Mouse (Mus musculus): ENCODE measurements at regions not wholly inside any gene's neighbourhood (a gene's known extent, or its start where the extent isn't known, plus 50 kb on each side); places are given as distances from the start of the nearest gene placed in this dataset.

- Histone ChIP-seq H3K27ac (ENCODE audit: low read length) (no peak overlapping the region), H3K27me3 (ENCODE audit: control insufficient read depth, insufficient read depth, low read length) (no peaks in the 10 kb centered on the region), H3K4me2 (replicated peaks; ENCODE audit: low read depth, low read length) (no peak overlapping the region), H3K4me1 (ENCODE audit: control insufficient read depth, insufficient read depth, low read length) (no peaks in the 10 kb centered on the region), H3K9ac (replicated peaks; ENCODE audit: low read depth, low read length) (no peak overlapping the region), H3K9me3 (ENCODE audit: control insufficient read depth, low read depth, low read length) (no peaks in the 10 kb centered on the region), H3K4me3 (ENCODE audit: low read depth, low read length) (no peak overlapping the region), H3K36me3 (ENCODE audit: control insufficient read depth, insufficient read depth, low read length) (no peaks in the 10 kb centered on the region)
- no peak for ATAC-seq (ENCODE audit: insufficient number of reproducible peaks, insufficient read depth, low FRiP score, low read depth)
- 72% methylated on average over 4 of the region's 4 CpGs for WGBS
Observed at GRCm38 (mm10) chr14:25294226-25294625, 164.8 kb upstream of the Zmiz1 start.

GRCm38 (mm10) chr14:25295688-25296350 is 163.2 kb upstream of the Zmiz1 start:
- 50% methylated on average over 4 of the region's 5 CpGs for WGBS
- no peaks in the 10 kb centered on the region for H3K27me3 ChIP-seq (ENCODE audit: control insufficient read depth, insufficient read depth, low read length)

GRCm38 (mm10) chr14:25299673-25300190 is 159.3 kb upstream of the Zmiz1 start:
- H3K27ac ChIP-seq (ENCODE audit: low read length): no peak overlapping the region
- WGBS: 91% methylated on average over 3 of the region's 3 CpGs
- H3K36me3 ChIP-seq (ENCODE audit: control insufficient read depth, insufficient read depth, low read length): no peaks in the 10 kb centered on the region
- H3K27me3 ChIP-seq (ENCODE audit: control insufficient read depth, insufficient read depth, low read length): no peaks in the 10 kb centered on the region
- H3K4me3 ChIP-seq (ENCODE audit: low read depth, low read length): no peak overlapping the region
- peaks cover 7% of the 10 kb centered on the region; the same call in 1 of the 2 replicates for H3K4me1 ChIP-seq (ENCODE audit: control insufficient read depth, insufficient read depth, low read length)
- ATAC-seq (ENCODE audit: insufficient number of reproducible peaks, insufficient read depth, low FRiP score, low read depth): no peak
- no peak overlapping the region for H3K4me2 ChIP-seq (replicated peaks; ENCODE audit: low read depth, low read length)
- no peaks in the 10 kb centered on the region for H3K9me3 ChIP-seq (ENCODE audit: control insufficient read depth, low read depth, low read length)
- H3K9ac ChIP-seq (replicated peaks; ENCODE audit: low read depth, low read length): no peak overlapping the region

More at GRCm38 (mm10) chr14:25295688-25296350, 163.2 kb upstream of the Zmiz1 start:
- H3K4me1 ChIP-seq (ENCODE audit: control insufficient read depth, insufficient read depth, low read length): no peaks in the 10 kb centered on the region
- H3K4me2 ChIP-seq (replicated peaks; ENCODE audit: low read depth, low read length): no peak overlapping the region
- no peak overlapping the region for H3K4me3 ChIP-seq (ENCODE audit: low read depth, low read length)
- no peaks in the 10 kb centered on the region for H3K36me3 ChIP-seq (ENCODE audit: control insufficient read depth, insufficient read depth, low read length)
- no peaks in the 10 kb centered on the region for H3K9me3 ChIP-seq (ENCODE audit: control insufficient read depth, low read depth, low read length)
- no peak overlapping the region for H3K9ac ChIP-seq (replicated peaks; ENCODE audit: low read depth, low read length)
- no peak overlapping the region for H3K27ac ChIP-seq (ENCODE audit: low read length)
- ATAC-seq (ENCODE audit: insufficient number of reproducible peaks, insufficient read depth, low FRiP score, low read depth): no peak

GRCm38 (mm10) chr14:25301336-25302031 is 157.5 kb upstream of the Zmiz1 start:
- H3K9me3 ChIP-seq (ENCODE audit: control insufficient read depth, low read depth, low read length): no peaks in the 10 kb centered on the region
- H3K9ac ChIP-seq (replicated peaks; ENCODE audit: low read depth, low read length): no peak overlapping the region
- ATAC-seq (ENCODE audit: insufficient number of reproducible peaks, insufficient read depth, low FRiP score, low read depth): no peak
- H3K36me3 ChIP-seq (ENCODE audit: control insufficient read depth, insufficient read depth, low read length): no peaks in the 10 kb centered on the region
- 49% methylated on average over 9 of the region's 9 CpGs for WGBS
- H3K4me3 ChIP-seq (ENCODE audit: low read depth, low read length): no peak overlapping the region
- 0 out of 2 replicates have a peak overlapping the region, but pooled peaks have one; percentile 10 for H3K4me2 ChIP-seq (replicated peaks; ENCODE audit: low read depth, low read length)
- H3K4me1 ChIP-seq (ENCODE audit: control insufficient read depth, insufficient read depth, low read length): peaks cover 7% of the 10 kb centered on the region; the same call in 1 of the 2 replicates
- H3K27ac ChIP-seq (ENCODE audit: low read length): no peak overlapping the region
- H3K27me3 ChIP-seq (ENCODE audit: control insufficient read depth, insufficient read depth, low read length): no peaks in the 10 kb centered on the region

- no peak overlapping the region for H3K9ac ChIP-seq (replicated peaks; ENCODE audit: low read depth, low read length)
- H3K27ac ChIP-seq (ENCODE audit: low read length): peak overlapping the region; percentile 44
Observed at GRCm38 (mm10) chr14:25304391-25304851, 154.6 kb upstream of the Zmiz1 start.

GRCm38 (mm10) chr14:25306166-25306565 is 152.8 kb upstream of the Zmiz1 start:
- Histone ChIP-seq H3K4me3 (ENCODE audit: low read depth, low read length) (no peak overlapping the region), H3K36me3 (ENCODE audit: control insufficient read depth, insufficient read depth, low read length) (no peaks in the 10 kb centered on the region), H3K4me1 (ENCODE audit: control insufficient read depth, insufficient read depth, low read length) (peaks cover 14% of the 10 kb centered on the region; the same call in 1 of the 2 replicates), H3K27me3 (ENCODE audit: control insufficient read depth, insufficient read depth, low read length) (no peaks in the 10 kb centered on the region), H3K9ac (replicated peaks; ENCODE audit: low read depth, low read length) (no peak overlapping the region), H3K9me3 (ENCODE audit: control insufficient read depth, low read depth, low read length) (no peaks in the 10 kb centered on the region), H3K4me2 (replicated peaks; ENCODE audit: low read depth, low read length) (no peak overlapping the region), H3K27ac (ENCODE audit: low read length) (no peak overlapping the region)
- ATAC-seq (ENCODE audit: insufficient number of reproducible peaks, insufficient read depth, low FRiP score, low read depth): no peak
- WGBS: 33% methylated on average over 7 of the region's 7 CpGs

More at GRCm38 (mm10) chr14:25304391-25304851, 154.6 kb upstream of the Zmiz1 start:
- Histone ChIP-seq H3K4me3 (ENCODE audit: low read depth, low read length) (no peak overlapping the region), H3K9me3 (ENCODE audit: control insufficient read depth, low read depth, low read length) (no peaks in the 10 kb centered on the region), H3K36me3 (ENCODE audit: control insufficient read depth, insufficient read depth, low read length) (no peaks in the 10 kb centered on the region), H3K4me2 (replicated peaks; ENCODE audit: low read depth, low read length) (no peak overlapping the region), H3K27me3 (ENCODE audit: control insufficient read depth, insufficient read depth, low read length) (no peaks in the 10 kb centered on the region), H3K4me1 (ENCODE audit: control insufficient read depth, insufficient read depth, low read length) (peaks cover 7% of the 10 kb centered on the region; the same call in 1 of the 2 replicates)
- ATAC-seq (ENCODE audit: insufficient number of reproducible peaks, insufficient read depth, low FRiP score, low read depth): 0 out of 2 replicates have a peak, but pooled peaks have one; percentile 56
- 15% methylated on average over 9 of the region's 9 CpGs for WGBS

GRCm38 (mm10) chr14:25306961-25307654 is 151.9 kb upstream of the Zmiz1 start:
- H3K27ac ChIP-seq (ENCODE audit: low read length): no peak overlapping the region
- ATAC-seq (ENCODE audit: insufficient number of reproducible peaks, insufficient read depth, low FRiP score, low read depth): no peak; the same call in 1 of the 2 replicates
- no peak overlapping the region for H3K9ac ChIP-seq (replicated peaks; ENCODE audit: low read depth, low read length)

GRCm38 (mm10) chr14:25308051-25308450 is 150.9 kb upstream of the Zmiz1 start:
- Histone ChIP-seq H3K4me1 (ENCODE audit: control insufficient read depth, insufficient read depth, low read length) (peaks cover 20% of the 10 kb centered on the region; the same call in 1 of the 2 replicates), H3K4me2 (replicated peaks; ENCODE audit: low read depth, low read length) (no peak overlapping the region)

More at GRCm38 (mm10) chr14:25306961-25307654, 151.9 kb upstream of the Zmiz1 start:
- H3K4me3 ChIP-seq (ENCODE audit: low read depth, low read length): no peak overlapping the region
- WGBS: 71% methylated on average over 3 of the region's 3 CpGs
- H3K4me2 ChIP-seq (replicated peaks; ENCODE audit: low read depth, low read length): no peak overlapping the region
- no peaks in the 10 kb centered on the region for H3K36me3 ChIP-seq (ENCODE audit: control insufficient read depth, insufficient read depth, low read length)
- H3K27me3 ChIP-seq (ENCODE audit: control insufficient read depth, insufficient read depth, low read length): no peaks in the 10 kb centered on the region
- H3K4me1 ChIP-seq (ENCODE audit: control insufficient read depth, insufficient read depth, low read length): peaks cover 20% of the 10 kb centered on the region; the same call in 1 of the 2 replicates
- H3K9me3 ChIP-seq (ENCODE audit: control insufficient read depth, low read depth, low read length): no peaks in the 10 kb centered on the region

More at GRCm38 (mm10) chr14:25308051-25308450, 150.9 kb upstream of the Zmiz1 start:
- 69% methylated on average over 3 of the region's 3 CpGs for WGBS
- no peaks in the 10 kb centered on the region for H3K36me3 ChIP-seq (ENCODE audit: control insufficient read depth, insufficient read depth, low read length)
- H3K4me3 ChIP-seq (ENCODE audit: low read depth, low read length): no peak overlapping the region
- no peak overlapping the region for H3K9ac ChIP-seq (replicated peaks; ENCODE audit: low read depth, low read length)
- no peak for ATAC-seq (ENCODE audit: insufficient number of reproducible peaks, insufficient read depth, low FRiP score, low read depth)
- H3K27ac ChIP-seq (ENCODE audit: low read length): no peak overlapping the region
- no peaks in the 10 kb centered on the region for H3K9me3 ChIP-seq (ENCODE audit: control insufficient read depth, low read depth, low read length)
- no peaks in the 10 kb centered on the region for H3K27me3 ChIP-seq (ENCODE audit: control insufficient read depth, insufficient read depth, low read length)
